Mouse (Mus musculus): ENCODE measurements around the gene Myo3b.
"Not testable (repeated sequence)": the region's sequence is repeated elsewhere in the genome, so short reads cannot be mapped to it uniquely, and the experiment has no call there.

Gene Myo3b

GRCm38 (mm10) chr2:70202578-70203167, 163.7 kb downstream of the Myo3b start:
- DNase-seq, result no peak

DNA sequence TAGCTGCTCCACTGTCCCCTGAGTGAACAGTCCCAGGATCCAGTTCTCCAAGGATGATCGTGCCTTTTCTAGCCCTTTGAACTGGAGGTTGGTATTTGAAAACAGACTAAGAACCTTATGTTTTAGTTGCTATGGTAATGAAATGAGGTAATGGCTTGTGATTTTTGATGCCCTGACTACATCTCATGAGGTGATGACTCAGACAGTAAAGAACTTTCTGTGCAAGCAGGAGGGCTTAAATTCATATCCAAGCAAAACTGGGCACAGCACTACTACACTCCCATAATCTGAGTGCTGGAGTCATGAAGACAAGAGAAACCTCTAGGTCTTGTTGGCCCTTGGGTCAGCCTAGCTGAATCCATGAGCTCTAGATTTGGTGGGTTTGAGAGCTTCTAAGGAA, 169.5 kb downstream of the Myo3b start:
- no peak for DNase-seq

DNA sequence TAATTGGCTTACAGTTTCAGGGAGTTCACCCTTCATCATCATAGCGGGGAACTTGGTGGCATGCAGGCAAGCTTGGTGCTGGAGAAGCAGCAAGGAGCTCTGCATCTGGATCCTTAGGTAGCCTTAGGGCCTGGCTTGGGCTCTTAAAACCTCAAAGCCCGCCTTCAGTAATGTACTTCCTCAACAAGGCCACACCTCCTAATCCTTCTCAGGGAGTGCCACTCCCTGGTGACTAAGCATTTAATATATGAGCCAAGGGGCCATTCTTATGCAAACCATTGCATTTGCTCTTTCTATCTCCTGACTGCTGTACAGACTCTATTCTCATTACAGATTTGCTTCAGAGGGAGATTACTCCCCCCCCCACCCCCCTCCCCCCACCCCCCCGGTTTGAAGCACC, 170.9 kb downstream of the Myo3b start:
- DNase-seq, result no peak

GRCm38 (mm10) chr2:70210427-70211332, 171.8 kb downstream of the Myo3b start:
- no peak for DNase-seq

DNA sequence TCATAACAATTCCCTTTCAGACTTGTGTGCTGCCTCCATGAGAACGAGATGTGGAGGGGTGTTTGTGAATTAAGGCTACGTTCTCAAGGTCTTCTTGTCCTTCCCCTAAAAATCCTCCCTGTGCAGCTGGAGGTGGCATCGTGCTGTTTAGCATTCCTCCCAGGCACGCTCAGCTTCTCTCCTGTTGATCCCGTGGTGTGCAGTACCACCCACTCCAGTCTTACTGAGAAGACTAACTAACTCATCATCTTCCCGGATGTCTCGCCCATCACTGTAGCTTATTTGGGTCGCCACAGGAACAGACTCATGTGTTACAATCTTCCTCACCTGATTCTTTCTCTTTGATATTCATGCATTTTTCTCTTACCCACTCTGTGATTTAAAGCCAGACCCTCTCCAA, 175.5 kb downstream of the Myo3b start:
- DNase-seq, result no peak

DNA sequence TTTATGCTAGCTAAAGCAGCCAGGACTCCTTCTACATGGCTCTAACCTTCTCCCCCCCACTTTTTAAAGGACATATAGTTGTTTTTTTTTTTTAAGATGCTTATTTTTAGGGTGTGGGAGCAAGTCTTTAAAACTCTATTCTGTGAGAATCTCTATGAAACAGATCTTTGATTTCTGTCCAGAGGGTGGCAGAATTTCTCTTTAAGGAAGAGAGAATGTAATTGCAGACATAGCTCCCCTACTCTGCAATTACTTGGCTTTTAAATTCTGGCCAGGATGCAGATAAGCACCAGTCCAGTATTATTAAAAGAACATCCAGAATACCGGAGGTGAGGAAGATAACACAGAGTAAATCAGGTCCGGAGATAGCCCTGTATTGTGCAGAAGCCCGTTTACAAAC, 178.9 kb downstream of the Myo3b start:
- DNase-seq, result no peak

GRCm38 (mm10) chr2:70218469-70218868, 179.5 kb downstream of the Myo3b start:
- DNase-seq, result no peak

- DNase-seq, result no peak
Measured at GRCm38 (mm10) chr2:70226679-70227078, 187.8 kb downstream of the Myo3b start.

GRCm38 (mm10) chr2:70234450-70234849, 195.5 kb downstream of the Myo3b start:
- not testable (repeated sequence) for DNase-seq

DNA sequence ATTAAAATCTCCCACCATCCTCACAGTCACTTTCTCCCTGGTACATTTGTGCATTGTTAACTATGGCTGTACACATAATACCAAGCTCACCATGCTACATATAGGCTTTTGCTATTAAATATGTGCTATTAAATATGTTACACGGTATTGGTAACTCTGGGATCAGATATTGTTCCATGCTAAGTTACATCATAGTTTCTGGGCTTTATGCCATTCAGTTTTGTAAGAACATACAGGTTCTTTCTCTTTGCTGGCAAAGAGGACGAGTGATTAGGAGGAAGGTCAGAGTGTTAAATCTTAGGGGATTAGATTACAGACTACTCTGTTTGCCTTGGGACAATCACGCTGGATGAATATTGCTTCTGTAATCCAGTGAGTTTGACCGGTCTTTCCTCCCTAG, 207.1 kb downstream of the Myo3b start:
- DNase-seq, result no peak

DNA sequence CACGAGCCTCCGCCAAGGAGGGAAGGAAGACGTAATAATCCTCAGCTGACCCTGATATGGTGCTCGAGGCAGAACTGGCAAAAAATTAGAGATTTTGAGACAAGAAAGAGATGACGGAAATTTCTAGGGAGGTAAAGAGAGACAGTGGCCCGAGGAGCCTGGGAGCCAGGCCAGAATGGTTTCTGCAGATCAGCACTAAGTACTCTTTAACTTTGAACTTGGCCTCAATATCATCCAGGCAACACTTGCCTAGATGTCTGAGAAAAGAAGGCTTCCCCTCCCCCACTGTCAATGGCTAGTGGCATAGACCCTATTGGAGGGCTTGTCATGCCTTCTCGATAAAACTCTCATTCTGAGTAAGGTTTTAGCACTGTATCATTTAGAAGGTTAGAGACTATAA, 209.7 kb downstream of the Myo3b start:
- DNase-seq, result no peak

DNA sequence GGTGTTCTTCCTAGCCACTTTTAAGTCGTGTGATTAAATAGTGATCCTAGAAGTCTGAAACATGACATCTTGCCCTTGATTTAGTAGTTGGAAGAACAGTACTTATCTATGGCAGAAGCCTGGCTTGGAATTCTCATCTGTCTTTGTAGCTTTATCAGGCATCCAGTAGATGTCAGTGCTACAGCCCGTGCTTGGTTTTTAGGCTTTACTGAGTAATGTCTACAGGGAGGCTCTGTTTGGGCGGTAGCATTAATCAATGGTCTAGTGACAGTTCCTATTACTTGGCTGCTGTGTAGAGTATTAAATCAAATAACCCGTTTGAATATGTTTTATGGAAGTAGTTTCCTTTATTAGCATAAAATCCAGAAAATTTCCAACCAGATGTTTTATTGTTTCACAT, 210.9 kb downstream of the Myo3b start:
- DNase-seq, result no peak

DNA sequence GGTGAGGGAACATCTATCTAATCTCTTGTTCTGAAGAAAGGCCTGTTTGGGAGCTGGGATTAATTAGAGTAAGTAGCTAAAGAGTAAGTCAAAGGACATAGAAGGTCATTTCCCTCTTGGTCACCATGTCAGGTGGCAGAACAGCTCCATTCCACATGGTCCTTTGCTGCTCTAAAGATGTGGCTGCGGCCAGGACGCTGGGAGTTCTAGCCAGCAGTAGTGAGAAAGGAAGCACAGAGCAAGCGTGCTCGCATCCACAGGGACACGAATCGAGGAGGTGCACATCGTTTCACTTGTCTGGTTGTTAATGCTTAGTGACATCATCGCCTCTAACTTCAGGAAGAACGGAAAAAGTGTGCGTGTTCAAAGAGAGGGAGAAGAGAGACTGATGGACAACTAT, 212.3 kb downstream of the Myo3b start:
- no peak for DNase-seq

DNA sequence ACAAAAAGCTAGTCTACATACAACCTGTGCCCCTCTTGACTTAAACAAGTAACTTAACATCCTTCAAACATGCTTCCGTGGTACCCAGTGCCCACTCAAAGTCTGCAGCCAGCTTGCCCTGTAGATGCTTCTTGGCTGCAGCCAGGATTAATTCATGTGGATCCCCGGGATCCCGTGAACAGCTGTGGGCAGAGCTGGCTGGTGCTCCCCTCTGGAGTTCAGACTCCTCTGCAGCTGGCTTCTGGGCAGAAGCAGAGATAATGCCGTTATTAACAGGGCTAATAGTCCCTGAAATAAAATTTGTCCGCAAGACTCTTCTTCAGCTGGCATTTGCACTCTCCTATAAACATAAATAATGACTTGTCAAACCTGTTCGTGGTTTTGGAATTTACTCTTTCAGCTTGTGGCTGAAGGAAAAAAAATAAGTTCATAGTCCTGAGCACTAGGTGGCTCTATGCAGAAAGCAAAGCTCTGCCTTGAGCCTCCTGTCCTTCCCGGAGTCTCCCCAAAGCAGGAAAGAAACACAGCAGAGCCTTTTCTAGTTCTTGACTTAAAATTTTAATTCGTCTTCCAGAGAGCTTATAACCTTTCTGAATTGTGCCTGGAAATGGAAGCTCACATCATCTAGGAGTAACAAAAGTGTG, 220.6 kb downstream of the Myo3b start:
- no peak for DNase-seq

- no peak for DNase-seq
Measured at GRCm38 (mm10) chr2:70260646-70261195, 221.8 kb downstream of the Myo3b start.

- DNase-seq, result no peak
Measured at GRCm38 (mm10) chr2:70261703-70262564, 223.0 kb downstream of the Myo3b start.

- DNase-seq, result no peak
Measured at GRCm38 (mm10) chr2:70262565-70263082, 223.7 kb downstream of the Myo3b start.

- no peak for DNase-seq
Measured at GRCm38 (mm10) chr2:70278425-70279277, 239.7 kb downstream of the Myo3b start.

DNA sequence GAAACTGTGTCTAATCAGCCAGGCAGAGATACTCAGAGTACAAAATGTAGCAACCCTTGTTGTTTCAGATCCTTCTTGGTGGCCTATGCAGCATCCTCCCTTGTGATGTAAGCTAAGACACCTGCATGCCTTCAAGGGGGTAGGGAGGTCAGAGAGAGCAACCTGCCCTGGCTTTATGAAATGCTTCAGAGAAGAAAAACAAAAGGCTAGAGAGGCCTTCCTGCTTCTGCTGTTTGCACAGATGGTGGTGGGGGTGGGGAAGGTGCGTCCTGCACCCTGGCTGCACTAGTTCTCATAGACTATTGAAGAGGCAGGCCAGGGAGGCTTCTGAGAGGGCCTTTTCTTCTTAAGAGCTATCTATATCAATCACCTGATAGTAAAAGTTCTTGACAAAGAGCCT, 245.2 kb downstream of the Myo3b start:
- peak; percentile 37 for DNase-seq

- no peak for DNase-seq
Measured at GRCm38 (mm10) chr2:70291063-70291462, 252.1 kb downstream of the Myo3b start.

DNA sequence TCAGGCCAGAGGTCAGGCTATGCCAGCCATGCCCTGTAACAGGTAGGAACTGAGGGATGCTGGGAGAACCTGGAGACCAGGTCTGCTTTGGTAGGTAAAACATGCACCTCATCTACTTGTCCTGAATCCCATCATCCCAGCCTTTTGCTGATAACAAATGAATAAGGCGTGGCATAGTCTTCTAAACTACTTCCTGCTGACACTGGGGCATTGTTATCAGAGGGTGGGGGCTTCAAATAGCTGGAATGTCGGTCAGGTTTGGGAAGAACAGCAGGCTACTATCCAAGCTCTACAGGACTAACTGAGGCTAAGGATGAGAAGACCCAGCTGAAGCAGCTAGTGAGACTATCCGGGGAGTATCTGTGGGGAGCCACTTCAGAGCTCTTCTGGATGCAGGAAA, 253.8 kb downstream of the Myo3b start:
- DNase-seq, result no peak

Data from thymus, postnatal 4 days (tissue).